Mouse (Mus musculus) neutrophil, adult 83 days (primary cell): ENCODE results near the gene Amd1. TPM values are rescaled to one million over a fixed set of nuclear protein-coding genes. Genes with fewer than 3 reads are reported as not detected.

ENCODE experiments used
- total RNA-seq, 2 experiments: library from RNA; stranded (reverse); gene quantifications; one replicate each; pipeline ENCODE4 v1.2.4; 2023

Gene Amd1
- 10 to 100 TPM; 29.2 to 29.5 TPM for total RNA-seq

DNA sequence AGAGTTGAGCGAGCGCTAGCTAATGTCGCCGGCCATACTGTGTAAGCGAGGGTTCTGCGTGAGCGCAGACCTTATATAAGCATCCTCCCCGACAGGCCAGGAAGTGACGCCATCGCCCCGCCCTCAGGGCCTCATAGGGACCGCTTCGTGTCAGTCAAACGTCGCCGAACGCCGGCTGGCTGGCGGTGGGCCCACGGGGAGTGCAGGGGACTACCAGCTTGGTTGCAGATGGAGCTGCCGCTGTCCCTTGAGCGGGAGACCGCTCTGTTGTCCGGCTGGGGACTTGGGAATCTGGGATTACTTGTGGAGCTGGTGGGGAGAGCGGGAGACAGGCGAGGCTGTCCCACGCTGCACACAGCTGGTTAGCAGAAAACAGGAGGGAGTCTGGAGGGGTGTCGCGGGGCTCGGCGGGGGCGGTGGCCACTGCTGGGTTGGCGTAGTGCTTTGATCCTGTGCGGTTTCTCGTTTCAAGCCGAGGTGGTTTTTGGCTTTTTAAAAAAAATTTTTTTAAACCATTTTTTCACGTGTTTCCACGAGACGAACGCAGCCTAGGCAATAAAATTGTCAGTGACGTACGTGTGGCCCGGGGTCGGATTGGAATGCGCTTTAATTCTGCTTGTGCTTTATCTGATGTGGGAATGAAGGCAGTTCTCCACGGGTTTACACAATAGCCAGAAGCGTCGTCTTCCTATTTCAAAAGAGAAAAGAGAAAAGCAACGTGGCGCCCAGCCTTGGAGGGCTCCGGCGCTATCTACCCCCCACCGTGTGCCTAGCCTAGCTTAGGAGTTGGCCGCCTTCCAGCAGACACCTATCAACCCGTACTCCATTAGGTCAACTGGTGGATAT is at the start of gene Amd1:
Gene Amd1, minus strand, starts transcription at position 47 of the 846 bp plus-strand sequence.

DNA sequence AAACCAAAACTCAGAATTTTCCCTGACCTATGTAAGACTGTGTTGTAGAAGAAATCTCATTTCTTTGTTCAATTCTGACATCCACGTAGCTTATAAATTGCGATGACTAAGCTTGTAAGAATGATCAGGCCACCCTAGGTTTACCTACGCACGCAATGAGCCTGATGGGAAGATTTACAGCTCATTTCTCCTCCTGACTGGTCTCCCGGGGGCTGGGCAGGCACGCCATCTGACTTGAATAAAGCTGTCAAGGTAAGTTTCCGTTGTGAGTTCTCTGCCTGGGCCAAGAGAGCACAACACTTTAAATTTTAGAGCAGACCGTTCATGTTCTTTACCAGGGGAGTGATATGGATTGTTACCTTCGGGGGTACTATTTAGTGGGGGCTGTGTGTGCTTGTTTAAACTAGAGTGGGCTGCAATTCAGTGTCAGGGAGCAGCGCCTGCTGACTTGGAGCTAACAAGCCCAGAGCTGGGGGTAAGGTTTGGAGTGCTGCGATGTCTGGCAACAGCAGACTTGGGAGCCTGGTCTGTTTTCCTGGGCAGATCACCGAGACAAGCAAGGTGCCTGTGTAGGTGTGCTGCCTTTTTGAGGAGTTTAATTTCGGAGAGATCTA is 37.5 kb upstream of the Amd1 start, which contains the start of gene Cdk19:
Gene Cdk19, plus strand, starts transcription at position 214 of the 614 bp plus-strand sequence.

DNA sequence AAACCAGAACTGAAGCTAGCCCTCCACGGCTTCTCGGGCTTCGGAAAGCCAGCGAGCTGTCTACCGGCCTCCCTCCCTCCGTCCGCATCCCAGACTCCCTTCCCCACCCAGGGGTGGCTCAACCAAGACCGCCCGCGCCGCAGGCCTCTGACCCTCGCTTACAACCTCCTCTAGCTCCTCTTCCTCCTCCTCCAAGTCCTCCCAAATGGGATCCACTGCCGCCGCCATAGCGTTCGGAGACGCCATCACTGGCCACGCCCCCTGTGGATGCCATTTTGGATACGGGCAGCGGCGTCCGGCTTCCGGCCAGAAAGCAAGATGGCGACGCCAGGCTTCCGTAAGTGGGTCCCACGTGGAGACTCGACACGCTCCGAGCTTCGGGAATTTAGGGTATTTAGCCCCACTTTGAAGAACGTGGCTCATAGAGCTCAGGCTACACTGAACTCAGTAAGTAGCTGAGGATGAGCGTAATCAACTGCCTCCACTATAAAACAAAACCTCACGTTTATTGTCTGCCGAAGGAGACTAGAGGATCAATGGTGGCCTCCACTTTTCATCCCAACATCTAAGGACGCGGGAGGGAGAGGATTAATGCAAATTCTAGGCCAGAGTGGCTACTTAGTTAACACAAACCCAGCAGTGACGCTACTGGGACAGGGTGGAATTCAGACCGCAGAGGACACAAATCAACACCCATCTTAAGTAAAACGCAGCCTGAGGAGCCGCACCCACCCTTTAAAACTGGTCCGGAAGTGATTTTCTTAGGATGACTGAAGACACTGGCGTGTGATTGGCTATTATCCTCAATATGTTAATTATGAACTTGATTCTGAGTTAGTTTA is 44.4 kb downstream of the Amd1 start, which contains the start of gene Gtf3c6:
Gene Gtf3c6, minus strand, starts transcription at position 695 of the 842 bp plus-strand sequence.

DNA sequence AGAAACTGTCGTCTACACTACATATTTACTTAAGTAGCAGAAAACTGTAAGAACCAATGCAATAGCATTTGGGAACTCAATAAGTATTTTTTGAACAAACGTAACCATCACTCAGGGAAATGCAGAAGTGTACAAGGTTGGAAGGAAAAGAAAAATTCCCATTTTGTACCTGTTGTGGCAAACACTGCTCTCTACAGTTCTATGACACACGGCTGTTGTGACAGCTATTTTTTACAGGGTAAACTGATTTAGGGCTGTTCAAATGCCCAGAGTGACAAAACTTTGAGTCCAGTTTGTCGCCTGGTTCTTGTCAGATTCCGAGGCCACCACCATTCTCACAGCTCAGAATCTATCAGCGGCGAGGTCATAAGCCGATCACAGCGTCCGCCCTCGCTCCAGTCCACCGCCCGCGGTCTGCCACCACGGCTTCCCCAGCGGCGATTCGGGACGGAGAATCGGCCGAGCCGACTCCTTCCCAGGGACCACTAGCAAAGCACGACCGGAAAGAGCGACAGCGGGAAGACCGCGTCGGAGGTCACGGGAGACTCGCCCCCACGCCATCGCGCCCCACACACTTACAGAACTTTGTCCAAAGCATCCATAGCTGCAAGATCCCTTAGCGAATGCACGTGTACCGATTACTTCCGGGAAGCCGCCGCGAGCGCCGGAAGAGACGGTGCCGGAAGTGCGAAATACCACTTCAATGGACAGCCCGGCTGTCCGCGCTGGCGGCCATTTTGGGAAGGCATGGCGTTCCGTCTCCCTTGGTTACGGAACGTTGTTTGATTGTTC is 55.4 kb downstream of the Amd1 start, which contains the start of gene Rpf2:
Gene Rpf2, minus strand, starts transcription at position 663 of the 792 bp plus-strand sequence.

Other genes with a start within 250 kb of the Amd1 start
- 10 to 100 TPM; 26.1 to 35.7 TPM for gene Slc16a10, start 159.9 kb downstream of the Amd1 start, total RNA-seq
- 1 to 10 TPM; 7.5 to 8.3 TPM for gene Rpf2, start 55.1 kb downstream of the Amd1 start, total RNA-seq
- 10 to 100 TPM; 12.7 to 12.8 TPM for gene Gtf3c6, start 44.1 kb downstream of the Amd1 start, total RNA-seq
- 10 to 100 TPM; 36.0 to 38.7 TPM for gene Cdk19, start 37.4 kb upstream of the Amd1 start, total RNA-seq